Mouse (Mus musculus) hindbrain, embryonic 16.5 days (tissue): ENCODE measurements at regions not wholly inside any gene's neighbourhood (a gene's known extent, or its start where the extent isn't known, plus 50 kb on each side); places are given as distances from the start of the nearest gene placed in this dataset.

ENCODE experiments used
- ATAC-seq: fragments of 200-750 bp; cut with Nextera tagmentation; 2 replicates; pipeline ENCODE4 v1.8.0; 2017; ENCODE audit warnings: moderate TSS enrichment, moderate library complexity
- H3K27ac ChIP-seq: fragments of 300-500 bp; sonication (generic); 2 replicates; pipeline ENCODE4 v1.5.1; 2014; ENCODE audit warnings: low read depth, mild to moderate bottlenecking, control low read depth, low read length, moderate library complexity
- H3K27me3 ChIP-seq: fragments of 300-500 bp; sonication (generic); replicated peaks from 2 replicates; pipeline ENCODE4 v1.6.1; 2014; ENCODE audit warnings: low read length; ENCODE audit not compliant: control insufficient read depth, insufficient read depth
- H3K36me3 ChIP-seq: fragments of 300-500 bp; sonication (generic); 2 replicates; pipeline ENCODE4 v1.6.1; 2014; ENCODE audit warnings: mild to moderate bottlenecking, low read length, moderate library complexity, mixed read lengths; ENCODE audit not compliant: control insufficient read depth, insufficient read depth
- H3K4me1 ChIP-seq: fragments of 300-500 bp; sonication (generic); 2 replicates; pipeline ENCODE4 v1.6.1; 2014; ENCODE audit warnings: low read depth, low read length; ENCODE audit not compliant: control insufficient read depth, insufficient read depth
- H3K4me2 ChIP-seq: fragments of 300-500 bp; sonication (generic); 2 replicates; pipeline ENCODE4 v1.6.1; 2014; ENCODE audit warnings: mild to moderate bottlenecking, low read length, control low read depth, moderate library complexity
- H3K4me3 ChIP-seq: fragments of 300-500 bp; sonication (generic); 2 replicates; pipeline ENCODE4 v1.5.1; 2014; ENCODE audit warnings: mild to moderate bottlenecking, low read length, control low read depth, moderate library complexity
- H3K9ac ChIP-seq: fragments of 300-500 bp; sonication (generic); 2 replicates; pipeline ENCODE4 v1.6.1; 2014; ENCODE audit warnings: low read depth, mild to moderate bottlenecking, control low read depth, low read length, moderate library complexity
- H3K9me3 ChIP-seq: fragments of 300-500 bp; sonication (generic); 2 replicates; pipeline ENCODE4 v1.6.1; 2014; ENCODE audit warnings: mild to moderate bottlenecking, low read length, moderate library complexity; ENCODE audit not compliant: control insufficient read depth
- WGBS: fragments of 180-500 bp; shearing (Covaris S2); extraction: QIAGEN DNeasy Blood & Tissue Kit; methylation state at CpG from one replicate; pipeline ENCODE4 v1.1.7; 2014; 5-methylcytosine and 5-hydroxymethylcytosine counted together

DNA sequence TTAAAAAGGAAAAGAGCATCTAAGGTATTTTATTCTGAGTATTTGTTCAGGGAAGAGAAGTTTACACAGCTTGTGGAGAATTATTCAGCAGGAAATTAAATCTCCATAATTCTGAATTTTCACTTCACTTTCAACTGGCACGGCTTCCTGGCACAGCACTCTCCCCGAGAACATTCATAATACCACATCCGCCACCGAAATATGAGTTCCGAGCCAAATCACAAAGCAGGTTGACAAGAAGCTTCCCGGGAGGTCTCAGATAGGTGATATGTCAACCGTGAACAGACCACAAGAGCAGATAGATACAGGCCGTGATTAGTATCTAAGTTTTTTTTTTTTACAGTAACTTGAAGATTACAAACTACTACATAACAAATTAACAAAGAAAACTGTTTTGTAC, 473.9 kb downstream of the Synb start:
- no peak for ATAC-seq
- 72% methylated on average over 8 of the region's 8 CpGs for WGBS
- Histone ChIP-seq H3K36me3 (no peaks in the 10 kb centered on the region), H3K9me3 (no peaks in the 10 kb centered on the region), H3K4me3 (no peak overlapping the region), H3K27me3 (no peaks in the 10 kb centered on the region), H3K4me1 (no peaks in the 10 kb centered on the region), H3K9ac (no peak overlapping the region), H3K4me2 (no peak overlapping the region), H3K27ac (no peak overlapping the region)

DNA sequence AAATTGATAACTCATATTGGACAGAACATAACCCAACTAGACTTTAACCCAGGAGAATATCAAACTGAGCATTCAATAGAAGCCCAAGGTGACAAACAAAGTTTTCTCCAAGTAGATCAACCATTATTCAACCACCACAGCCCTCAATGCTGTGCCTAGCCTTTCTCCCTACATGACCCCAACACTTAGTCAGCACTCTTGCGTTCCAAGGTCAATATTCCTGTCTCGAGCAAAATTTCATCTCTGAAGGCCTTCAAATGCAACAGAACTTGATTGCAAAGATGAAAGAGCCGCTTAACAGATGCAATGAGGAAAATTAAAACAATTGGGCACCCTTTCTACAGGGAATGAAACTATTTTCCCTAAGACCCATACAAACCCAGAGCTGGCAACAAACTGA, 485.1 kb downstream of the Synb start:
- no peak overlapping the region for H3K4me2 ChIP-seq
- no peaks in the 10 kb centered on the region for H3K36me3 ChIP-seq
- no peaks in the 10 kb centered on the region for H3K9me3 ChIP-seq
- no peak overlapping the region for H3K27ac ChIP-seq
- no peak overlapping the region for H3K4me3 ChIP-seq
- ATAC-seq = no peak
- no peaks in the 10 kb centered on the region for H3K27me3 ChIP-seq
- H3K4me1 ChIP-seq = no peaks in the 10 kb centered on the region
- no peak overlapping the region for H3K9ac ChIP-seq
- 90% methylated on average over 3 of the region's 3 CpGs for WGBS

DNA sequence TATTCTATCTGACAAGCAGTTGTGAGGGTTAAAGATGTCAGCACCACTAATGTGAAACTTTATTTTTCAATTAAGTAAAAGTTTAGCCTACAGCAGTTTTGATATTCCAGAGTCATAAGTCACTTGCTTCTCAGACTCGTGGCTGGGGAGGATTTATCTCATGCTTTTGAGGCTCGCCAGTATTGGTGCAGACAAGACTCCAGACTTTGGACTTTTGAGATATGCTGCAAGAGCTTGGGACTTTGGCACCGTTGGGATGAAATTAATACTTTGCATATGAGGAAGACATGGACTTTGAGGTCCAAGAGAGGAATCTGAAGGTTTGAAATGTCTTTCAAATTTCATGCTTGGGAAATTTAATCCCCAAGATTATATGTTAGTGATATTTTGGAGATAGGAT, 486.2 kb downstream of the Synb start:
- Histone ChIP-seq H3K36me3 (no peaks in the 10 kb centered on the region), H3K27me3 (no peaks in the 10 kb centered on the region), H3K4me1 (no peaks in the 10 kb centered on the region), H3K27ac (no peak overlapping the region), H3K9ac (no peak overlapping the region), H3K4me2 (no peak overlapping the region), H3K4me3 (no peak overlapping the region), H3K9me3 (no peaks in the 10 kb centered on the region)
- no peak for ATAC-seq
- WGBS = 86% methylated on average over 3 of the region's 3 CpGs

DNA sequence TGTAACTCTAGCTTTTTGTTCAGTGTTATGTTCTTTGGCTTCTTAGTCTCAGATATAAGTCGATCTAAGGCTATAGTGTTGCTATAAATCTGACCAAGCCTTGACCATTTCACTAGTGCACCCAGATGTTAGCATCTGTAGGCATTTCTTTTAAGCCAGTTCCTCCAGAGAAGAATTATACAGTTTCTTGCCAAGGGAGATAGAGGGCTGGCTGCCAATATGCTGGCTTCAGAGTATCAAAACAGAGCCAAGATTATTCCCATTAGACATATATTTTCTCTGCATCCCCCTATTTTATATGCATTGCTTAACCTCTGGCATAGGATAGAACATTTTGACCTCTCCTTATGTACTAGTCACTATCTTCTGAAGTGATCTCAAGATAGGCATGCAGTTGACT, 487.5 kb downstream of the Synb start:
- no peak for ATAC-seq
- H3K4me3 ChIP-seq = no peak overlapping the region
- H3K27ac ChIP-seq = no peak overlapping the region
- H3K9me3 ChIP-seq = no peaks in the 10 kb centered on the region
- H3K36me3 ChIP-seq = no peaks in the 10 kb centered on the region
- H3K9ac ChIP-seq = no peak overlapping the region
- no peak overlapping the region for H3K4me2 ChIP-seq
- 88% methylated on average over 1 of the region's 1 CpGs for WGBS
- no peaks in the 10 kb centered on the region for H3K27me3 ChIP-seq
- H3K4me1 ChIP-seq = no peaks in the 10 kb centered on the region

DNA sequence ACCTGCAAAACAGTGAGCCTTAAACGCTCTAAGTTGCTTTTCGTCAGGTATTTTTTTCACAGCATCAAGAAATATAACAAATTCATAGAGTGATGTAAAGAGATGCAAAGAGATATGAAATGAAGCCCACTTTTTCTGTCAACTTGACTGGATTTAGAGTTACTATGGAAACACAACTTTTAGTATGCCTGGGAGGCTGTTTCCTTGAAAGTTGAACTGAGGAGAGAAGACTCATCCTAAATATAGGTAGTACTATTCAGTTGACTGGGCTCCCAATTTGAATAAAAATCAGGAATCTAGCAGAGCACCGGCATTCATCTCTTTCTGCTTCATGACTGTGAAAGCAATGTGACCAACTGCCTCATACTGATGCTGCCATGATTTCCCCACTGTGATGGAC, 509.7 kb downstream of the Synb start:
- 95% methylated on average over 3 of the region's 3 CpGs for WGBS
- no peak overlapping the region for H3K27ac ChIP-seq
- H3K36me3 ChIP-seq = no peaks in the 10 kb centered on the region
- no peak for ATAC-seq
- H3K9me3 ChIP-seq = no peaks in the 10 kb centered on the region
- H3K4me1 ChIP-seq = no peaks in the 10 kb centered on the region
- no peaks in the 10 kb centered on the region for H3K27me3 ChIP-seq
- H3K4me2 ChIP-seq = no peak overlapping the region
- no peak overlapping the region for H3K9ac ChIP-seq
- H3K4me3 ChIP-seq = no peak overlapping the region

DNA sequence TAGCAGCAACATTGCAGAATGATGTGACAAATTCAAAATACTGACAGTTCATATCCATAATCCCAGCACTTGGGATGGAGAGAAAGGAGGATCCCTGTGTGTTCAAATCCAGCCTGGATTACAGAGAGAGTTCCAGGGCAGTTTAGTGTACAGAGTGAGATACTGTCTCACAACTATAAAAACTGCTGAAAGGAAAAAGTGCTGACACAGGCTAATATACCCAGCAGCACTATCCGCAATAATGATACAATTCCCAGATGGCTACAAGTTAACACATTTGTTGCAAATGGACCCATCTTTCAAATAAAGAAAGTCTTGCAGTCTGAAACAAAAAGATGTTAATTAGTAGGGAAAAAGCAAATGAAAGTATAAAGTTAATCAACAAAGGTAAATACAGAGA, 510.9 kb downstream of the Synb start:
- Histone ChIP-seq H3K27ac (no peak overlapping the region), H3K27me3 (no peaks in the 10 kb centered on the region), H3K4me3 (no peak overlapping the region), H3K4me1 (no peaks in the 10 kb centered on the region), H3K4me2 (no peak overlapping the region), H3K9ac (no peak overlapping the region), H3K9me3 (no peaks in the 10 kb centered on the region), H3K36me3 (no peaks in the 10 kb centered on the region)
- 97% methylated on average over 1 of the region's 1 CpGs for WGBS
- ATAC-seq = no peak

DNA sequence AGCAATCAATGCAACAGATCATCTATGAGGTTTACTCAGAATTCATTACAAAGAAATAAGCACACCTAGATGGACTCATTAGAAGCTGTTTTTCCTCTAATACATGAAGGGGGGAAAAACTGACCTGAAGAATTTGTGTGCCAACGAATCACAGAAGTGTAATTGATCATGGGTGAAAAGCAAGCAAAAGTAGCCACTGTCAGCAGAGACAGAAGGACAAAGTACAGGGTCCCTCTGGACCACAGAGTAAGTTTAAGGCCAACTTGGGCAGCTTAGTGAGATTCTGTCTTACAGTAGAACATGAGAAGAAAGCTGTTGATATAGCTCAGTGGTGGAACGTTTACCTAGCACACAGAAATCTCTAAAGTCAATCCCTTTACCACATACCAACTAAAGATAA, 523.7 kb downstream of the Synb start:
- Histone ChIP-seq H3K27me3 (no peaks in the 10 kb centered on the region), H3K36me3 (no peaks in the 10 kb centered on the region), H3K9ac (no peak overlapping the region), H3K9me3 (no peaks in the 10 kb centered on the region), H3K4me2 (no peak overlapping the region), H3K4me1 (no peaks in the 10 kb centered on the region), H3K4me3 (no peak overlapping the region), H3K27ac (no peak overlapping the region)
- no peak for ATAC-seq
- 87% methylated on average over 2 of the region's 2 CpGs for WGBS

DNA sequence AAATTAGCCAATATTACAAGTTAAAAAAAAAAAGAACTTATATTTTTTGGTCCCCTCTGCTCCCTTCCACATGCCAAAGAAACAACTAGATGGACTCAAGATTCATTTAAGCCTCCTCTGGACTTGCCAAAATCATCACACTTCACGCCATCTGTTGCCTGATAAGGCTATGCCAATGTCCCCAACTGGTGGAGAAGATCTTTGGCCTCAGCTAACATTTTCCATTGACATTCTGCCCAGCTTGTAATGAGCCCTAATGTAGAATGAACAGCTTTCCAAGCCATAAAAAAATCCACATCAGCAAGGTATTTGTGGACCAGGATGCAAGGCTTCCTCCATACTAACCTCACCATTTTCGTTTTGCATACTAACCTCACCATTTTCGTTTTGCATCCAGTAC, 531.2 kb downstream of the Synb start:
- Histone ChIP-seq H3K9ac (no peak overlapping the region), H3K4me1 (no peaks in the 10 kb centered on the region), H3K4me3 (no peak overlapping the region), H3K4me2 (no peak overlapping the region), H3K36me3 (no peaks in the 10 kb centered on the region), H3K27ac (no peak overlapping the region), H3K9me3 (no peaks in the 10 kb centered on the region), H3K27me3 (no peaks in the 10 kb centered on the region)
- 81% methylated on average over 3 of the region's 3 CpGs for WGBS
- no peak for ATAC-seq

DNA sequence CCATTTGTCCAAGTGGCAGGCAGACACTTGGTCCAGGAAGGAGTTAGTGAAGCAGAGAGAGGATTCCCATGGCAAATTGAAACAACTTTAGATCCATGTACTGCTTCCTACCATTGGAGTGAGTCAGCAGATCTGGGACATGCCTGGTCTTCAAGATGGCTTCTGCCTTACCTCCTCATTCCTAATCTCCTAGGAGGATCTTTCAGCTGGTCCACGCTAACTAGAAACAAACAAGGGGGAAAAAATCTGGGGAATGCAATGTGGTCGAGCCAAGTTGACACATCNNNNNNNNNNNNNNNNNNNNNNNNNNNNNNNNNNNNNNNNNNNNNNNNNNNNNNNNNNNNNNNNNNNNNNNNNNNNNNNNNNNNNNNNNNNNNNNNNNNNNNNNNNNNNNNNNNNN, 549.4 kb downstream of the Synb start:
- Histone ChIP-seq H3K4me2 (no peak overlapping the region), H3K9ac (no peak overlapping the region), H3K27ac (no peak overlapping the region), H3K9me3 (no peaks in the 10 kb centered on the region), H3K36me3 (no peaks in the 10 kb centered on the region), H3K4me1 (no peaks in the 10 kb centered on the region), H3K27me3 (no peaks in the 10 kb centered on the region), H3K4me3 (no peak overlapping the region)
- ATAC-seq = no peak
- 81% methylated on average over 2 of the region's 2 CpGs for WGBS

DNA sequence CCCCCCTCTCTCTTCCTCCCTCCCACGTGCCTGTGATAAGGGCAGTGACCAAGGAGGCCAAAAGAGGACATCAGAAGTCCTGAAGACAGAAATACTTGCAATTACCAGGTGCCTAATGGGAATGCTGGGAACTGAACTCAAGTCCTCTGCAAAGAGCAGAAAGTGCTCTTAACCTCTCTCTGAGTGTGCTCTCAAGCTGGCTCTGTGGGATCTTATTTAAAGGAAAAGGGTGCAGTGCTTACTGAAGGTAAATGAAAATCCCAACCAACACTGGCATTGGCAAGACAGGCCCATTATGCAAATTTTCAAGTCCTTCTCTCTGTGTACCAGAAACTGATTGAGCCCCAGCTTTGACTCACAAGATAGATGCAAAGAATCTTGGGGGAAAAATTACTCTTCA, 555.6 kb downstream of the Synb start:
- ATAC-seq = no peak
- H3K9me3 ChIP-seq = no peaks in the 10 kb centered on the region
- no peak overlapping the region for H3K4me2 ChIP-seq
- no peak overlapping the region for H3K9ac ChIP-seq
- no peaks in the 10 kb centered on the region for H3K36me3 ChIP-seq
- no peak overlapping the region for H3K4me3 ChIP-seq
- no peaks in the 10 kb centered on the region for H3K27me3 ChIP-seq
- no peak overlapping the region for H3K27ac ChIP-seq
- WGBS = no CpG with 5 or more reads among the region's 1 CpGs
- H3K4me1 ChIP-seq = no peaks in the 10 kb centered on the region
